34 mouse cellular contexts compared by ENCODE assay signal in the genomic region with DNA sequence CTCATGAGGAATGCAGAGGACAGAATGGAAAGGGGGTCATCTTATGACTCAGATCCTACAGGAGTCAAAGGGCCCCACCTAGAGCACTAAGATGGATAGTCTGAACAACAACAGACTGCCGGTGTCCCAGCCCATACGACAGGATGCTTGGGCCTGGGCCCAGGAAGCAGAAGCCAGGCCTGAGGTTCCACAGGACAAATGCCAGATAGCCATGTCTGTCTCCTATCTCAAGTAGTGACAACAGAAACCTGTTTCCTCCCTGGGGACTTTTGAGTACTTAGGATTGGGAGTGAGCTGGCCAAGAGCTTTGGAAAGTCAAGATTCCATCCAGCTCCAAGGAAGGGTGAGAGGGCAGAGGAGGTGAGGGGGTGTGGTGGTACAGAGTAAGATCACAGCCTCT. TPM values are rescaled to one million over a fixed set of nuclear protein-coding genes. Genes with fewer than 3 reads are reported as not detected.
DNase-seq lines count a peak whose midpoint lies in the region; ATAC-seq lines count a peak whose summit lies in the region.
"Had no signal": no experiment of that assay in that cellular context is flagged by ENCODE, and none has a peak within 500 bp of the region (broad histone marks: within the 10 kb centered on the region; RNA-seq: fewer than 3 reads in every experiment).

No protein-coding gene starts in this region.

- peaks cover 25% of the 10 kb centered on the region for H3K27me3 ChIP-seq in heart, embryonic 11.5 days (ENCODE audit: control insufficient read depth, insufficient read depth, low read length)
- peaks cover 12% of the 10 kb centered on the region for H3K27me3 ChIP-seq in heart, embryonic 16.5 days (ENCODE audit: control insufficient read depth, insufficient read depth, low read length)

- H3K9ac ChIP-seq in heart, embryonic 11.5 days (ENCODE audit: low read depth, low read length) = no peak overlapping the region
- H3K9ac ChIP-seq in heart, embryonic 16.5 days (ENCODE audit: low read length) = no peak overlapping the region
- H3K9ac ChIP-seq: embryonic facial prominence, embryonic 12.5 days; hindbrain, embryonic 13.5 days; limb, embryonic 12.5 days; lung, embryonic 15.5 days; neural tube, embryonic 12.5 days had no signal

- no peaks in the 10 kb centered on the region for H3K9me3 ChIP-seq in heart, embryonic 11.5 days (replicated peaks; ENCODE audit: control insufficient read depth, low read length)
- no peaks in the 10 kb centered on the region for H3K9me3 ChIP-seq in heart, embryonic 16.5 days (replicated peaks; ENCODE audit: control insufficient read depth, low read length)
- H3K9me3 ChIP-seq: embryonic facial prominence, embryonic 12.5 days; lung, embryonic 15.5 days; midbrain, embryonic 12.5 days; neural tube, embryonic 12.5 days had no signal

- ATAC-seq in heart, embryonic 11.5 days (replicated peaks; ENCODE audit: insufficient number of reproducible peaks, low FRiP score, low TSS enrichment) = no peak
- peak; percentile 23; the same call in 1 of the 2 replicates for ATAC-seq in heart, embryonic 16.5 days (replicated peaks; ENCODE audit: extremely low read depth, insufficient read depth, low FRiP score)
- ATAC-seq: forebrain, embryonic 14.5 days; intestine, postnatal 0 days had no signal

- DNase-seq in heart, adult 18-20 months = peak; percentile 47 to 67
- peak; percentile 44 for DNase-seq in heart, adult 8-10 months (ENCODE audit: low spot score)
- peak; percentile 12 to 29 for DNase-seq in heart, postnatal 36 days
- DNase-seq in gastrocnemius, adult 18-20 months (ENCODE audit: low spot score) = no peak
- no peak for DNase-seq in left cerebral cortex, postnatal 10 days (ENCODE audit: extremely low spot score in 1 of 2, low spot score in 2 of 2)
- DNase-seq in right cerebral cortex, postnatal 10 days (ENCODE audit: low spot score in 2 of 2) = no peak
- DNase-seq: adrenal gland, postnatal 14 days; B cell, adult 2 months; cerebellum, adult 11 months; embryo, embryonic 11 days; gastrocnemius, postnatal 25 days; kidney, adult 9 months; kidney, postnatal 14 days; layer of hippocampus, adult 9-11 months; right cerebral cortex, postnatal 14 days; spleen, adult 18-20 months; thymus, postnatal 14 days had no signal

- H3K4me3 ChIP-seq in heart, embryonic 11.5 days (ENCODE audit: low read depth, low read length) = no peak overlapping the region
- H3K4me3 ChIP-seq in heart, embryonic 16.5 days (ENCODE audit: low read length) = no peak overlapping the region
- H3K4me3 ChIP-seq: embryonic facial prominence, embryonic 12.5 days; hindbrain, embryonic 13.5 days; limb, embryonic 12.5 days; lung, embryonic 15.5 days; midbrain, embryonic 12.5 days; myocyte; neural tube, embryonic 12.5 days had no signal

- no peaks in the 10 kb centered on the region for H3K36me3 ChIP-seq in heart, embryonic 11.5 days (ENCODE audit: control insufficient read depth, insufficient read depth, low read length)
- no peaks in the 10 kb centered on the region for H3K36me3 ChIP-seq in heart, embryonic 16.5 days (ENCODE audit: control insufficient read depth, insufficient read depth)
- H3K36me3 ChIP-seq: embryonic facial prominence, embryonic 12.5 days; hindbrain, embryonic 13.5 days; limb, embryonic 12.5 days; lung, embryonic 15.5 days; midbrain, embryonic 12.5 days; neural tube, embryonic 12.5 days had no signal

- H3K4me2 ChIP-seq in heart, embryonic 11.5 days = no peak overlapping the region
- no peak overlapping the region for H3K4me2 ChIP-seq in heart, embryonic 16.5 days (ENCODE audit: low read depth, low read length)
- H3K4me2 ChIP-seq: embryonic facial prominence, embryonic 12.5 days; hindbrain, embryonic 13.5 days; lung, embryonic 15.5 days; midbrain, embryonic 12.5 days had no signal

- no peaks in the 10 kb centered on the region for H3K4me1 ChIP-seq in heart, embryonic 11.5 days (ENCODE audit: control insufficient read depth, insufficient read depth, low read length)
- peaks cover 7% of the 10 kb centered on the region; the same call in 1 of the 2 replicates for H3K4me1 ChIP-seq in heart, embryonic 16.5 days (ENCODE audit: control insufficient read depth, insufficient read depth, low read length)

- intact Hi-C loops in heart, postnatal 36 days (cut with DNase I) = no loop called here
- intact Hi-C loops in left cerebral cortex, postnatal 10 days (cut with DNase I) = no loop called here

- no peak overlapping the region for H3K27ac ChIP-seq in heart, embryonic 11.5 days (ENCODE audit: low read depth, low read length)
- H3K27ac ChIP-seq in heart, embryonic 16.5 days (ENCODE audit: low read length) = no peak overlapping the region
- H3K27ac ChIP-seq: embryonic facial prominence, embryonic 12.5 days; hindbrain, embryonic 13.5 days; limb, embryonic 12.5 days; lung, embryonic 15.5 days; midbrain, embryonic 12.5 days; neural tube, embryonic 12.5 days had no signal

- whole genome bisulfite sequencing in heart, embryonic 11.5 days (ENCODE audit: insufficient replicate concordance) = 28% methylated on average over 2 of the region's 2 CpGs
- 4% methylated on average over 2 of the region's 2 CpGs for whole genome bisulfite sequencing in heart, embryonic 16.5 days

RNA-seq across cellular contexts. Expression of a gene that starts 20.3 kb away (rescaled TPM):
- total RNA-seq in heart, adult 18-20 months (2021) = under 1 TPM; 0.12 to 0.44 TPM
- polyA plus RNA-seq in heart, embryonic 11.5 days (2014; fragmentation: Nextera tagmentation; extraction: Ambion mirVana) = 0.14 and 0.25 TPM in 2 replicates
- total RNA-seq in heart, adult 8-10 months (2022) = under 1 TPM; 0.09 to 0.53 (median 0.28) TPM
- 0.26 and 0.60 TPM in 2 replicates for polyA plus RNA-seq in heart, embryonic 16.5 days (2015; fragmentation: Nextera tagmentation; extraction: Ambion mirVana)
- under 1 TPM in 1 of 2 experiments, not detected in 1; 0.28 TPM for total RNA-seq in heart, postnatal 36 days (2021)
- total RNA-seq in gastrocnemius, adult 18-20 months (2021) = under 1 TPM; 0.28 to 0.41 TPM
- total RNA-seq in left cerebral cortex, postnatal 10 days (2021) = under 1 TPM; 0.21 to 0.75 TPM
- total RNA-seq: adrenal gland, postnatal 14 days; liver, adult 2 months; megakaryocyte progenitor cell, adult 5-6 weeks had no signal
- polyA plus RNA-seq: forebrain, embryonic 14.5 days; liver, adult 2 months; liver, embryonic 16.5 days had no signal

RNA-seq across cellular contexts. Expression of a gene that starts 32.1 kb away (rescaled TPM):
- total RNA-seq in heart, adult 18-20 months (2021) = 1 to 10 TPM in 1 of 2 experiments, under 1 TPM in 1; 0.60 to 1.0 TPM
- polyA plus RNA-seq in heart, embryonic 11.5 days (2014; fragmentation: Nextera tagmentation; extraction: Ambion mirVana) = 0.65 and 1.3 TPM in 2 replicates
- 1 to 10 TPM in 1 of 4 experiments, under 1 TPM in 3; 0.38 to 1.1 (median 0.78) TPM for total RNA-seq in heart, adult 8-10 months (2022)
- polyA plus RNA-seq in heart, embryonic 16.5 days (2015; fragmentation: Nextera tagmentation; extraction: Ambion mirVana) = 1.5 and 2.6 TPM in 2 replicates
- 1 to 10 TPM in 1 of 2 experiments, under 1 TPM in 1; 0.75 to 2.8 TPM for total RNA-seq in heart, postnatal 36 days (2021)
- total RNA-seq in gastrocnemius, adult 18-20 months (2021) = under 1 TPM; 0.16 to 0.21 TPM
- total RNA-seq in left cerebral cortex, postnatal 10 days (2021) = 1 to 10 TPM; 1.8 to 1.9 TPM

RNA-seq across cellular contexts. Expression of a gene that starts 40.3 kb away (rescaled TPM):
- total RNA-seq in heart, adult 18-20 months (2021) = 10 to 100 TPM; 12.2 to 14.7 TPM
- polyA plus RNA-seq in heart, embryonic 11.5 days (2014; fragmentation: Nextera tagmentation; extraction: Ambion mirVana) = 36.7 and 37.9 TPM in 2 replicates
- 10 to 100 TPM; 12.3 to 14.0 (median 13.1) TPM for total RNA-seq in heart, adult 8-10 months (2022)
- polyA plus RNA-seq in heart, embryonic 16.5 days (2015; fragmentation: Nextera tagmentation; extraction: Ambion mirVana) = 30.5 and 31.7 TPM in 2 replicates
- 10 to 100 TPM; 12.4 to 13.0 TPM for total RNA-seq in heart, postnatal 36 days (2021)
- total RNA-seq in gastrocnemius, adult 18-20 months (2021) = 10 to 100 TPM; 10.1 to 11.1 TPM
- 10 to 100 TPM; 68.3 to 68.6 TPM for total RNA-seq in left cerebral cortex, postnatal 10 days (2021)

RNA-seq across cellular contexts. Expression of a gene that starts 41.7 kb away (rescaled TPM):
- not detected for total RNA-seq in heart, adult 18-20 months (2021)
- polyA plus RNA-seq in heart, embryonic 11.5 days (2014; fragmentation: Nextera tagmentation; extraction: Ambion mirVana) = 0.37 TPM in 1 of 2 replicates, not detected in the other
- total RNA-seq in heart, adult 8-10 months (2022) = under 1 TPM in 1 of 4 experiments, not detected in 3; 0.37 TPM
- polyA plus RNA-seq in heart, embryonic 16.5 days (2015; fragmentation: Nextera tagmentation; extraction: Ambion mirVana) = 0.24 TPM in 1 of 2 replicates, not detected in the other
- total RNA-seq in heart, postnatal 36 days (2021) = under 1 TPM in 1 of 2 experiments, not detected in 1; 0.43 TPM
- not detected for total RNA-seq in gastrocnemius, adult 18-20 months (2021)
- total RNA-seq in left cerebral cortex, postnatal 10 days (2021) = not detected
- total RNA-seq: adrenal gland, postnatal 14 days; gastrocnemius, postnatal 25 days; left cerebral cortex, postnatal 25 days; liver, adult 2 months; midbrain, postnatal 0 days had no signal
- polyA plus RNA-seq: embryonic facial prominence, embryonic 12.5 days; forebrain, embryonic 14.5 days; heart, embryonic 14.5 days; hindbrain, embryonic 13.5 days; limb, embryonic 12.5 days; liver, adult 2 months; midbrain, postnatal 0 days; neural tube, embryonic 12.5 days had no signal

RNA-seq across cellular contexts. Expression of a gene that starts 52.0 kb away (rescaled TPM):
- total RNA-seq in heart, adult 18-20 months (2021) = 100 to 1,000 TPM; 126 to 128 TPM
- 69.4 and 85.1 TPM in 2 replicates for polyA plus RNA-seq in heart, embryonic 11.5 days (2014; fragmentation: Nextera tagmentation; extraction: Ambion mirVana)
- total RNA-seq in heart, adult 8-10 months (2022) = 100 to 1,000 TPM in 3 of 4 experiments, 10 to 100 TPM in 1; 89.7 to 121 (median 109) TPM
- 219 and 228 TPM in 2 replicates for polyA plus RNA-seq in heart, embryonic 16.5 days (2015; fragmentation: Nextera tagmentation; extraction: Ambion mirVana)
- 100 to 1,000 TPM; 123 to 133 TPM for total RNA-seq in heart, postnatal 36 days (2021)
- total RNA-seq in gastrocnemius, adult 18-20 months (2021) = 100 to 1,000 TPM in 1 of 2 experiments, 10 to 100 TPM in 1; 81.1 to 111 TPM
- total RNA-seq in left cerebral cortex, postnatal 10 days (2021) = 100 to 1,000 TPM; 234 to 253 TPM

Comparison
In these comparisons a context has a peak if more than half of its experiments do, and no peak if none do; other contexts are left out.
1. DNase-seq: peak in heart, adult 18-20 months (2 of 2), heart, adult 8-10 months (single experiment) and heart, postnatal 36 days (2 of 2); none in gastrocnemius, adult 18-20 months (single experiment), left cerebral cortex, postnatal 10 days (0 of 2) and right cerebral cortex, postnatal 10 days (0 of 2).
2. RNA of a gene that starts 40.3 kb away (total RNA-seq): 68.3 to 68.6 TPM in left cerebral cortex, postnatal 10 days; 12.2 to 14.7 TPM in heart, adult 18-20 months, 12.3 to 14.0 TPM in heart, adult 8-10 months, 12.4 to 13.0 TPM in heart, postnatal 36 days and 10.1 to 11.1 TPM in gastrocnemius, adult 18-20 months; every median in the first group is over 4 times any median in the second.